Comparison of ENCODE assay signal across 8 mouse cellular contexts in genomic region chr7:137438179-137438550, GRCm38 (mm10). TPM values are rescaled to one million over a fixed set of nuclear protein-coding genes. Genes with fewer than 3 reads are reported as not detected.
DNase-seq lines count a peak whose midpoint lies in the region; ATAC-seq and TF ChIP-seq lines count a peak whose summit lies in the region.

No protein-coding gene starts in this region.

- no peaks in the 10 kb centered on the region for H3K27me3 ChIP-seq in C2C12 (ENCODE audit: control insufficient read depth, insufficient read depth, insufficient read length)
- H3K27me3 ChIP-seq in neural tube, embryonic 13.5 days: no peaks in the 10 kb centered on the region

- H3K4me3 ChIP-seq in C2C12 (ENCODE audit: insufficient read depth, poor library complexity, severe bottlenecking): peak overlapping the region; percentile 68
- H3K4me3 ChIP-seq in cortical plate, adult 2 months (ENCODE audit: insufficient read depth, low read length): peak overlapping the region; percentile 74
- peak overlapping the region; percentile 72 for H3K4me3 ChIP-seq in neural tube, embryonic 13.5 days

- peak overlapping the region; percentile 94 for H3K9ac ChIP-seq in neural tube, embryonic 13.5 days

- peaks cover 8% of the 10 kb centered on the region for H3K36me3 ChIP-seq in C2C12 (ENCODE audit: control insufficient read depth, insufficient read depth)
- H3K36me3 ChIP-seq in neural tube, embryonic 13.5 days: no peaks in the 10 kb centered on the region; the same call in 1 of the 2 replicates

- no peaks in the 10 kb centered on the region for H3K4me1 ChIP-seq in cortical plate, adult 2 months (ENCODE audit: control insufficient read depth, insufficient read depth, low read length)
- H3K4me1 ChIP-seq in neural tube, embryonic 13.5 days (replicated peaks): peaks cover 35% of the 10 kb centered on the region

- peaks cover 48% of the 10 kb centered on the region for H3K79me3 ChIP-seq in C2C12 (ENCODE audit: low read depth)

- WGBS in neural tube, embryonic 13.5 days: 2% methylated on average over 7 of the region's 7 CpGs

- H3ac ChIP-seq in C2C12 (ENCODE audit: control insufficient read depth, insufficient read length, low read depth): peak overlapping the region; percentile 73

- DNase-seq in adrenal gland, adult 18-20 months (ENCODE audit: low spot score in 2 of 2): peak; percentile 20 to 25
- no peak for DNase-seq in adrenal gland, postnatal 14 days
- peak; percentile 20 for DNase-seq in left cerebral cortex, postnatal 4 days
- DNase-seq in urinary bladder, postnatal 4 days (ENCODE audit: low spot score in 2 of 2): no peak

- H3K4me2 ChIP-seq in neural tube, embryonic 13.5 days: peak overlapping the region; percentile 62

- no peak for TF ChIP-seq CTCF in C2C12 (IDR thresholded peaks at IDR 0.05; ENCODE audit: control insufficient read depth, insufficient read depth, insufficient read length)
- no peak for TF ChIP-seq CTCF in cortical plate, adult 2 months (IDR thresholded peaks at IDR 0.05; ENCODE audit: extremely low read depth, insufficient read depth, low read length)

- no peak for TF ChIP-seq POLR2A in cortical plate, adult 2 months (IDR thresholded peaks at IDR 0.05; ENCODE audit: extremely low read depth, insufficient read depth, low read length)

- H3K9me3 ChIP-seq in neural tube, embryonic 13.5 days: no peaks in the 10 kb centered on the region

- ATAC-seq in hematopoietic stem cell, adult 5-6 weeks (replicated peaks in 1 of 2; ENCODE audit: insufficient read depth in 1 of 2, low FRiP score in 2 of 2, low TSS enrichment in 1 of 2, low read depth in 1 of 2, poor library complexity in 2 of 2, severe bottlenecking in 2 of 2): 0 out of 4 replicates have a peak, but pooled peaks have one; percentile 12 to 37
- ATAC-seq in neural tube, embryonic 13.5 days (ENCODE audit: low read depth): peak; percentile 68

- peak overlapping the region; percentile 38; the same call in 1 of the 2 replicates for H3K27ac ChIP-seq in cortical plate, adult 2 months (ENCODE audit: insufficient read depth, low read length)
- peak overlapping the region; percentile 92 for H3K27ac ChIP-seq in neural tube, embryonic 13.5 days (replicated peaks)

- intact Hi-C loops in left cerebral cortex, postnatal 4 days (cut with DNase I): no loop called here

- peaks cover 54% of the 10 kb centered on the region for H3K79me2 ChIP-seq in C2C12 (ENCODE audit: control insufficient read depth, insufficient read depth)

TF ChIP-seq in C2C12, 6 proteins besides CTCF, POLR2A, EP300 and RAD21:
- peak; percentile 23 for TF ChIP-seq MYOD1 (IDR thresholded peaks at IDR 0.05; ENCODE audit: control insufficient read depth, insufficient read length, low read depth)
- no peak for TF ChIP-seq MYOG (IDR thresholded peaks at IDR 0.05; ENCODE audit: control insufficient read depth, extremely low read depth, insufficient read length)

RNA-seq across cellular contexts. Expression of gene Glrx3, which starts 0.8 kb away (rescaled TPM):
- total RNA-seq in adrenal gland, adult 18-20 months (2021): 100 to 1,000 TPM; 105 to 114 TPM
- total RNA-seq in adrenal gland, postnatal 14 days (2021): 120 and 124 TPM in 2 replicates
- 241 TPM for polyA plus RNA-seq in C2C12 (2012; fragmentation: generic; extraction: Trizol)
- 101 and 102 TPM in 2 replicates for polyA plus RNA-seq in cortical plate, adult 2 months (2012; rRNA removed)
- 136 and 167 TPM in 2 replicates for total RNA-seq in hematopoietic stem cell, adult 5-6 weeks (2017)
- 100 to 1,000 TPM; 141 to 150 TPM for total RNA-seq in left cerebral cortex, postnatal 4 days (2021)
- polyA plus RNA-seq in neural tube, embryonic 13.5 days (2015; fragmentation: Nextera tagmentation; extraction: Ambion mirVana): 270 and 299 TPM in 2 replicates

RNA-seq across cellular contexts. Expression of gene 9430038I01Rik, which starts 27.6 kb away (rescaled TPM):
- 1 to 10 TPM; 6.2 to 9.1 TPM for total RNA-seq in adrenal gland, adult 18-20 months (2021)
- 9.3 and 10.1 TPM in 2 replicates for total RNA-seq in adrenal gland, postnatal 14 days (2021)
- polyA plus RNA-seq in C2C12 (2012; fragmentation: generic; extraction: Trizol): 4.4 TPM
- polyA plus RNA-seq in cortical plate, adult 2 months (2012; rRNA removed): 4.1 and 4.8 TPM in 2 replicates
- 15.9 and 21.2 TPM in 2 replicates for total RNA-seq in hematopoietic stem cell, adult 5-6 weeks (2017)
- 1 to 10 TPM; 8.0 to 9.5 TPM for total RNA-seq in left cerebral cortex, postnatal 4 days (2021)
- polyA plus RNA-seq in neural tube, embryonic 13.5 days (2015; fragmentation: Nextera tagmentation; extraction: Ambion mirVana): 14.7 and 15.7 TPM in 2 replicates

Comparison
In these comparisons a context has a peak if more than half of its experiments do, and no peak if none do; other contexts are left out.
1. DNase-seq: peak in adrenal gland, adult 18-20 months (2 of 2) and left cerebral cortex, postnatal 4 days (single experiment); none in adrenal gland, postnatal 14 days (single experiment) and urinary bladder, postnatal 4 days (0 of 2).
2. Peak in every context shown above with its lines, with median percentiles within 50 percentile points of each other: H3K4me3 ChIP-seq.